Mouse (Mus musculus): ENCODE data around the gene Zfyve1.

DNA sequence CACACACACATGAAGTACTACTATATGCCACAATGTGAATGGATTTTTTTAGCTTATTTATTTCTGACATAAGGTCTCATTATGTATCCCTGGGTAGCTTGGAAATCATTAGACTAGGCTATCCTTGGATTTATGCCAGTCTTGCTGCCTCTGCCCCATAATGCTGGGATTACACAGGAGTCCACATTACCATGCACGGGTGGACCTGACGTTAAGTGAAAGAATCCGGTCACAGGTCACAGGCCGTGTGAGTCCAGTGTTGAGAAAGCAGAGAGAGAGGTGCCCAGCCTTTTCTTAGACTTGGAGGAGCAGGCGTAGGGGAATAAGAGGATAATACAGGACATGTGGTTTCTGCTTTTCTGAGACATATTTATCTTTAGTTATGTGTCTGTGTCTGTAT, 97.8 kb downstream of the Zfyve1 start:
- TF ChIP-seq UBTF (IDR thresholded peaks at IDR 0.05; ENCODE audit: borderline replicate concordance, insufficient read depth, low read depth, low read length) (no peak), SMC3 (IDR thresholded peaks at IDR 0.05; ENCODE audit: low read depth, low read length) (no peak), POLR2A (IDR thresholded peaks at IDR 0.05; ENCODE audit: control insufficient read depth in 1 of 2, insufficient read depth in 1 of 2, low read depth in 1 of 2, low read length in 2 of 2, poor library complexity in 1 of 2) (no peak), CTCF (IDR thresholded peaks at IDR 0.05 in 2 of 3, conservative IDR thresholded peaks at IDR 0.05 in 1 of 3; ENCODE audit: control insufficient read depth in 1 of 3, insufficient read depth in 1 of 3, low read depth in 2 of 3, low read length in 3 of 3, poor library complexity in 1 of 3, severe bottlenecking in 1 of 3) (no peak), MYC (IDR thresholded peaks at IDR 0.05; ENCODE audit: low read depth, low read length) (no peak), ETS1 (IDR thresholded peaks at IDR 0.05; ENCODE audit: low read depth, low read length) (no peak)
